Mouse (Mus musculus) lung, postnatal 0 days (tissue): Measurements from ENCODE around the gene Fstl4.

ENCODE experiments used
- CTCF ChIP-seq: IDR thresholded peaks from 2 replicates; pipeline ENCODE4 v1.5.1; 2016; ENCODE audit warnings: antibody characterized with exemption, mild to moderate bottlenecking
- EP300 ChIP-seq: IDR thresholded peaks from 2 replicates; pipeline ENCODE4 v1.6.1; 2016; ENCODE audit warnings: antibody characterized with exemption, mild to moderate bottlenecking, control low read depth

GRCm38 (mm10) chr11:53054151-53054550 is 289.7 kb downstream of the Fstl4 start:
- TF ChIP-seq CTCF: no peak
- TF ChIP-seq EP300: no peak
